Mouse (Mus musculus): Measurements from ENCODE around the gene Slc6a8.

Gene Slc6a8

GRCm38 (mm10) chrX:73685629-73686028, 12.7 kb downstream of the Slc6a8 start:
- DNase-seq, result no peak

- DNase-seq, result peak; percentile 45
Measured at GRCm38 (mm10) chrX:73690917-73691629, 18.1 kb downstream of the Slc6a8 start.

- DNase-seq, result no peak
Measured at GRCm38 (mm10) chrX:73700472-73700871, 27.5 kb downstream of the Slc6a8 start.

GRCm38 (mm10) chrX:73715476-73716108, 42.6 kb downstream of the Slc6a8 start:
- DNase-seq, result no peak

GRCm38 (mm10) chrX:73716109-73716661, 43.2 kb downstream of the Slc6a8 start, which contains the start of the genes Bcap31 and Abcd1:
TSS of gene Bcap31 (minus strand) at chrX:73716175.
TSS of gene Abcd1 (plus strand) at chrX:73716597.
- peak; percentile 95 for DNase-seq

- no peak for DNase-seq
Measured at GRCm38 (mm10) chrX:73716709-73717545, 44.0 kb downstream of the Slc6a8 start.

- DNase-seq, result no peak
Measured at GRCm38 (mm10) chrX:73717667-73718066, 44.7 kb downstream of the Slc6a8 start.

- DNase-seq, result no peak
Measured at GRCm38 (mm10) chrX:73718271-73718670, 45.3 kb downstream of the Slc6a8 start.

GRCm38 (mm10) chrX:73718686-73719362, 45.9 kb downstream of the Slc6a8 start:
- peak; percentile 8 for DNase-seq

GRCm38 (mm10) chrX:73730908-73731307, 58.0 kb downstream of the Slc6a8 start:
- DNase-seq, result no peak
